Mouse (Mus musculus) frontal cortex, postnatal 10 days (tissue): Measurements from ENCODE around the gene Rabgap1.
"Not testable (repeated sequence)": the region's sequence is repeated elsewhere in the genome, so short reads cannot be mapped to it uniquely, and the experiment has no call there.

Source experiments
- DNase-seq, 2 experiments: peaks; one replicate each; pipeline ENCODE4 v3.0.0; 2022; ENCODE audit warnings: low spot score in 2 of 2, mixed read lengths in 1 of 2

Gene Rabgap1

DNA sequence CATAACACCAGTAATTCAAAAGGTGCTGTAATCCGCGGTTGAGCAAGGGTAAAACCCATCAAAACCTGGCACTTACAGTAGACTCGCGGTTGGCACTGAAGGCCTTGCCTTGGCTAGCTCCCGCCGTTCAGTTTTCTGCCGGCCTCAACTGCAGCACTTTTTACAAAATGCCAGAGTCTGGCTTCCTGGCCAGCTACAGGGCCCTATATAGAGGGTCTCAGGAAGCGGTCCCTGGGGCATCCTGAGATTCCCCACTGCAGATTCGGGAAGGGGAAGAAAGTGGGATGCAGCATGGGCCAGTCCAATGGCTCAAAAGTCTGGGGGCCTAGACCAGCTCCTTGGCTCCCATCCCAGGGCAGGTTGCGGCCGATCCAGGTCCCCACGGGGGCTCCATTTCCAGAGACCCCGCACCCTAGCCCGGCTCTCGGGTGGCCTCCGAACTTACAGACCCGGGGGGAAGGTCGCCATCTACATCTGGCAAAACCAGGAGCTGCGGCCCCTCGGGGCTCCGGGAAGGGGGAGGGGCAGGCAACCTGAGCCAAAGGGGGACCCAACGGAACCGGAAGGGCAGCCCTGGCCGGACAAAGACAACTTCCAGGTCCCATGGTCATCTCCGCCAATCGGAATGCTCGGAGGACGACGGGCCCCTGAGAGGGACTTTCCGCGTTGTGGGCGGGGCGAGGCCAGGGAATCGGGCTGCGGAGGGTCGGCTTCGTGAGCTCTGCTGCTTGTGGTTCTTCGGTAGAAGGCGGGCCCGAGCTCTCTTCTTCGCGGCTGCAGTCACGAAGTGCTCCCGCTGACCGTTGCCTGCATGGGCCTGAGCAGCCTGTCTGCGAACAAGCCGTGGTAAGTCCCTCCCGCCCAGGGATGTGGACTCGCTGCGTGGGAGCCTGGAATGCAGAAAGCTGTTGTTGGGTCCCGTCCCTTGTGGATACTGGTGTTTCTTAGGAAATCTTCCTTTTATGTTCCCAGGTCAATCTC lies at the start of gene Rabgap1, which contains the start of the genes Zbtb26 and Zbtb6:
Gene Rabgap1, plus strand, starts transcription at position 669 of the 981 bp plus-strand sequence.
Gene Zbtb26, minus strand, starts transcription at position 525 of the 981 bp plus-strand sequence.
Gene Zbtb6, minus strand, starts transcription at position 561 of the 981 bp plus-strand sequence.
- DNase-seq = peak; percentile 93 to 94

DNA sequence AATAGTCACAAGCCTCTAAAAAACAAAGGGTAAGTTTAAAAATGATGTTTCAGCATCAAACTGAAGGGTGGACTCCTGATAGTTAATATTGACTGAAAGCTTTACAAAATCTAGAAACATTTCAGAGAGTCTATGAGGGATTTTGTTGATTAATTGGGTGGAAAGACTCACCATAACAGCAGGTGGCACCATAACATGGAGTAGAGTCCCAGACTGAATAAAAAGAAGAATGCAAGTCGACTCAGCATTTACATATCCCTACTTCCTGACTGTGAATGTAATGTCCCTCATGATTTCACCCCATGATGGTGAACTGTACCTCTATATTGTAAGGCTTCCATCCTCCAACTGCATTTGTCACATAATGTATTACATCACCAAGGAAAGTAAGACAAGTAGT lies 47.5 kb upstream of the Rabgap1 start:
- DNase-seq = no peak

DNA sequence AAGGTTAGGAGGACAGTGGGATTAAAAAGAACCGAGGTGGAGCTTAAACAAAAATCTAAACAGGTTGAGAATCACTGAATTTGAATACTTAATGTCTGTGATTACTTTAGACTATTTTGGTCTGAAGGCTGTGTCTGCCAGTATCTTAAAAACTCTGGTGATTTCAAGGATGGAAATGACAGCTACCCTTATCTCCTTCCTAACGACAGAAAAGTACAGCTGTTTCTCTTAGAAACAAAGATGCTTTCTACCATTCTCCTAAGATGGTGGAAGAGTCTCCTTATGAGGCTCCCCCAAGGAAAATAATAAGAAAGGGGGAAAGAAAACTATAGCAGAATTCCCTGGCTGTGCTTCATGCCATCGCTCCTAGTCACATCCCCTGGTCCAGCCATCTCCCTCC lies 21.2 kb upstream of the Rabgap1 start:
- DNase-seq = no peak

DNA sequence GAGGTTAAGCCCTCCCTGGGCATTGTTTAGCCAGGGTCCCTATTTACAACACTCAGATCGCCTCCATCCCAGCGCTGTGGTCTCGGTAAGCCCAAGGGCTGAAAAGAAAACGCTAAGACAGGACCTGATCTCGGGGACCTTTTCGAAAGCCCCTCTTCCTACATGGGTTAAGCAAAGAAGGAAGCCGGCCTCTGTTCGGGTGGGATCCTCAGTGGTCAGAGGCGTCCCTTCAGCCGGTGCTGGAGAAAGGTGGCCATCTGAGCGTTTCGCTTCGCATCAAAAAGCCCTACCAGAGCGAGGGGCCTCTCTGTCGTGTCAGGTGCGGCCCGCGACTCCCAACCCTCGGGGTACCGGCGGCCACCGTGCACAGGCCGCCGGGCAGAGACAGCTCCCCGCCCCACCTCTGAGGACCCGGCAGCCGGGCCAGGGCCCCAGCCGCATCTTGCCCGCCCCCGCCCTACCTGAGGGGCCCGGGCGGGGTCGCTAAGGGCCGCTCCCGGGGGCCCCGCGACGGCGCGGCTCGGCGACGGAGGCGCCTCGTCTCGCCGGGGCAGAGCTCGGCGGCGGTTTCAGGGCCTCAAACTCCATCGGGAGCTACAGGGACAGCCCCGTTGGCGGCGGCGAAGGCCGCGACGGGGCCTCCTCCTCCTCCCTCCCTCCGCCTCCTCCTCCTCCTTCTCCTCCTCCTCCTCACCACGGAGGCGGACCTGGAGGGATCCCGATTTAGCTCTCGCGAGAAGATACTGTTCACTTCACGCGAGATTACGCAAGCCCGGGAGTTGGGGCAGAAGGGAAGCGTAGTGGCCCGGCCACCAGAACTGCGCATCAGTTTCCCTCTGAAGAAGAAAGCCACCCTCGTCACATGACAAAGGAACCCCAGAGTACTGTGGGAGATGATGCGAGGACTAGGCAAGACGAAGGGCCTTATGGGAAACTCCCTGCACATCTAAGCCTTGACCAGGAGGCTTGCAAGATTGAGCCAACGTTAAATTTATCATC lies 20.5 kb upstream of the Rabgap1 start, which contains the start of gene Rc3h2:
Gene Rc3h2, minus strand, starts transcription at position 598 of the 999 bp plus-strand sequence.
- DNase-seq = peak; percentile 96

DNA sequence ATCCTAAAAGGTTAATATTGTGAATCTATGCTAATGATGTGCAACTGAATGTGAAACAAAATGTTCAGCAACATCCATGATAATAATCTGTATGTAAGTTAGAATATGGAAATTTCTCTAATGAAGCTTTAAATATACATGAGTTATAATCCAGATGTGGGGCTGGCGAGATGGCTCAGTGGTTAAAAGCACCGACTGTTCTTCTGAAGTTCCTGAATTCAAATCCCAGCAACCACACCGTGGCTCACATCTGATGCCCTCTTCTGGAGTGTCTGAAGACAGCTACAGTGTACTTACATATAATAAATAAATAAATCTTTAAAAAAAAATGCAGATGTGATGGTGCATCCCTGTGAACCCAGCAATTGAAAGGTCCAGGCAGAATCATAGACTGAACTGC lies 19.4 kb upstream of the Rabgap1 start:
- no peak for DNase-seq

DNA sequence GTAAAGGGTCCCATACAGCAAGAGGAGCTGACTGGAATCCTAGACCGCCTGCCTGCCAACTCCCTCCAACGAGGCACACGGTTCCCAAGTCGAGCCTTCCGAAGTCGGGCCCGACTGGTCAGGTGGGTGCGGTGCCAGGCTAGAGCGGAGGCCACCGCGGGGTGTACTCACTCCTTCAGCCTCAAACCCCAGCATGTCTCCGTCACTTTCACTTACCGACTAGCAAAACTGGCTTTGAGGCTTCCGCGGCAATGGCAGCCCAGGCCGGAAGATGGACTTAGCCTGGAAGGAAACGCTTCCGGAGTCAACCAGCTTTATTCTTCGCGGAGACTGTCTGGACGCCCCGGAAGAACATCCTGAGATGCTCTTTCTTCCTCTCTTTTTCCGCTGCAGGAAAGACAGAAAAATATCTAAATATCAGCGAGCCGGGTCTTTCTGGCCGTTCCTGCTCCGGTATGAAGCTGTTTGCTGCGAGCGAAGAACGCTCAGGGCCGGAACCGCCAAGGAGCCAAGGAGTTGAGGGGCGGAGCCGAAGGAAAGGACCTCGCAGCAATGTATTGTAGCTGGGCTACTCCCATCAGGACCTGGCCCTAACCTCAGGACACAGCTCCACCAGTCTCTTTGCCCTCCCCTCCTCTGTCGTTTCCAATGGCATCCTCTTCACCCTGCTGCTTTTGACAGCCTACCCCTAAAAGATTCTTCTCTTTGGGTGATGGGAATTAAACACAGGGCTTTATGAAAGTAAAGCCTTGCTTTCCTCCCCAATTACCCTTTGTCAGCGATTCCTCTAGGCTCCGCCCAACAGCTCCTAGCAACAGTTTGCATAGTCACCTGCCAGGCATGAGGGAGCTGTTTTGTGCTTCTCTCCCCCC lies 12.2 kb upstream of the Rabgap1 start:
- peak; percentile 75 to 82 for DNase-seq

DNA sequence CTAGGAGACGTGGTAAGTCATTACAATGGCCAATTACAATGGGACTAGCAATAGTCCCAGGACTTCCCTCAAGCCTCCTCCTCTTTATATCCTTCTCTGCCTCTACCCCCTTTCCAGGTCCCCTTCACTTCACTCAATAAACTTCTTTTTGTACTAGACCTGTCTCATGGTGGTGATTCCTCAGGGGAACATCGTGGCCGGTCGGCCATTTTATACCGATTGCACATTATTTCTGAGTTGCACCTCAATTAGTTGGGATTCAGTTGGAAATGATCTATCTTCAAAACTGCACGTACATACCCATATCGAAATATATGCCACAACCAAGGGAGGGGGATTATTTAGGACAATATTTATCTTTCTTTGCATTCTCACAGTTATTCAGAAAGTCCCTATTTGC lies 11.5 kb upstream of the Rabgap1 start:
- DNase-seq = no peak

DNA sequence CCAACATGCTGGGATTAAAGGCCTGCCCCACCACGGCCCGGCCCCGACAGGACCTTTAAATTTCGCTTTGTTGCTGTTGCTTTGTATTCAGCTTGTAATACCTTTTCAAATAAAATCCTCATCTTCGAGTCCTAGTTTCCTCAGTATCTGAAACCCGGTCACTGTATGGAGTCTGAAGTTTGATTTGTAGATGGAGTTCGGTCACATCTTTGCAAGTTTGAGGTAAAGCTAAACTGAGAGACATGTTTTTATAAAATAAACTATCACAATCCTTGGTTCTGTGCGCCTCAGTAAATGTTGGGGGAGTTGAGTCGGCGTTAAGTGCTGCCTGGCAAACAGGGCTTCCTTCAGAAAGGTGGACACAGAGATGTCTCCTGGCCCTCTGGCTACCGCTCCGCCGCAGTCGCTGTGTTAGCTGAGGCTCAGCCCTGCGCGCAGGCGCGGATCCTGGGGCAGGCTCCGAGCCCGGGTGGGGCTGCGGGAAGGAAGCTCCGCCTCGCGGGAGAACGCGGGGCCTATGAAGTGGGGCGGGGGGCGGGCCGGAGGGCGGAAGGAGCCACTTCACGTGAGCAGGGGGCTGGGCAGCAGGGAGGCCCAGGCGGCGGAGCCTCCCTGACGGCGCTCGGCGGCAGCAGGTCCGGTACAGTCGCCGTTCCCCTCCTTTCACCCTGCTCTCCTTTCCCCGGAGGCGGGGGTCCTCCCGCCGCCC lies 8.7 kb downstream of the Rabgap1 start:
- peak; percentile 86 to 91 for DNase-seq

DNA sequence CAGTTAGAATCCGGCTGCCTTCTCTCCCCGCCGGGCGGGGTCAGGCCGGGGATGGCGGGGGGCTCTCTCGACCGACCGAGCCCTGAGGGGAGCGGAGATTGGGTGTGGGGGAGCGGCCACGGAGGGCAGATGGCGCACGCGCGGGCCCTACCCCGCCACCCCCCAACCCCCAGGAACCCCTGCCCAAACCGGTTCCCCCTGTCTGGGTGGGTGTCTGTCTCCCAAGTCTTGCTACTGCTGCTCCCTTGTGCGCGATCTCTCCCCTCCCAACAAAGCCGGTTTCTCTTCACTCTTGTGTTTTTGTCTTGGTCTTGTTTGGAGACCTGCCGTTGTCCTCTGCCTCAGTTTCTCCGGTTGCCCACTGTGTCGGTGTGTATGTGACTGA lies 9.3 kb downstream of the Rabgap1 start:
- DNase-seq = no peak

DNA sequence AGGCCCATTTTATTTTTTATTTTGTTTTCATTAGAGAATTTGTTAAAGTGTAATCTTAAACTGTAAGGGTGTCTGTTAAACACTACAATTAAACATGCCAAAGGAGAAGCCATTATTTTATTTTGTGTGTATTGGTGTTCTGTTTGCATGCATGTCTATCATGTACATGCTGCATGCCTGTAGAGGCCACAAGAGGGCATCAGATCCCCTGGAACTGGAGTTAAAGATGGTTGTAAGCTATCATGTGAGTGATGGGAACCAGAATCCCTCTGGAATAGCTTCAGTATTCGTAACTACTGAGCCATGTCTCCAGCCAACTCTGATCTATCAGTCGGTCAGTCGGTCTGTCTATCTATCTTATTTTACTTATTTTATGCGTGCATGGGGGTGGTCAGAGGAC lies 17.6 kb downstream of the Rabgap1 start:
- DNase-seq = no peak

DNA sequence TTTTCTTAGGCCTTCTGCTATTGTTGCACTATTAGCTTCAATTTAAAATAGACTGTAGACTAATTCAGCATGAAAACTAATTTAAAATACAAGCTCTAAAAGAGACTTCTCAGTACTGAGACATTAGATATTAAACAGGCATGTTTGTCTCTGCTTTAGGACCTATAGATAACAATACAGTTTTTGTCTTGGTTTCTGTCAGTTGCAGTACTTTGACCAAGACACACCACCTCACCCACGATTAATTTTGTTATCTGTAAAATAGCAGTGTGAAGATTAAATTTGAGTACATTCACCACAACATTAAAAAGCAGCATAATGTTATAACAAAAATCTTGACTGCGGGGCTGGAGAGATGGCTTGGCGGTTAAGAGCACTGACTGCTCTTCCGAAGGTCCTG lies 23.2 kb downstream of the Rabgap1 start:
- no peak for DNase-seq

DNA sequence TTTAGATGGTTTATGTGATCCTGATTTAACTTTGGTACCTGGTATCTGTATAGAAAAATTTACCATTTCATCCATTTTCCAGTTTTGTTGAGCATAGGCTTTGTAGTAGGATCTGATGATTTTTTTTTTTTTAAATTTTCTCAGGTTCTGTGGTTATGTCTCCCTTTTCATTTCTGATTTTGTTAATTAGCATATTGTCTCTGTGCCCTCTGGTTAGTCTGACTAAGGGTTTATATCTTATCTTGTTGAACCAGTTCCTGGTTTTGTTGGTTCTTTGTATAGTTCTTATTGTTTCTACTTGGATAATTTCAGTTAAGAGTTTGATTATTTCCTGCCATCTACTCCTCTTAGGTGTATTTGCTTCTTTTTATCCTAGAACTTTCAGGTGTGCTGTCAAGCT lies 36.5 kb downstream of the Rabgap1 start:
- DNase-seq = no peak

DNA sequence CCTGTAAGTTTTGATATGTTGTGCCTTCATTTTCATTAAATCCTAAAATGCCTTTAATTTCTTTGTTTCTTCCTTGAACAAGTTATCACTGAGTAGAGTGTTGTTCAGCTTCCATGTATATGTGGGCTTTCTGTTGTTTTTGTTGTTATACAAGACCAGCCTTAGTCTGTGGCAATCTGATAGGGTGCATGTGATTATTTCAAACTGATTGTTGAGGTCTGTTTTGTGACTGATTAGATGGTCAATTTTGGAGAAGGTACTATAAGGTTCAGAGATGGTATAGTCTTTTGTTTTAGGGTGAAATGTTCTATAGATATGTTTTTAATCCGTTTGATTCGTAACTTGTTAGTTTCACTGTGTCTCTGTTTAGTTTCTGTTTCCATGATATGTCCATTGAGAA lies 37.0 kb downstream of the Rabgap1 start:
- DNase-seq = no peak

DNA sequence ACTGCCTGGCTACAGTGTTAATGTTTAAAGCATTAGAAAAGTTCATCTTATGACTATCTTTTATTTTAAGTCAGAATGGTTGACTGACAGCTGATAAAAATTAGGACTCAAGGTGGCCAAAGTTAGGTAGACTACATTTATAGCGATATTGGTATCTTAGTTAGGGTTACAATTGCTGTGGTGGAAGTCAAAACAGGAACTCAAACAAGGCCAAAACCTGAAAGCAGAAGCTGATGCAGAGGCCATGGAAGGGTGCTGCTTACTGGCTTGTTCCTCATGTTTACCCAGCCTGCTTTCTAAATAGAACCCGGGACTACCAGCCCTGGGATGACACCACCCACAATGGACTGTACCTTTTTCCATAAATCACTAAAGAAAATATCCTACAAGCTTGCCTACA lies 41.1 kb downstream of the Rabgap1 start:
- no peak for DNase-seq

DNA sequence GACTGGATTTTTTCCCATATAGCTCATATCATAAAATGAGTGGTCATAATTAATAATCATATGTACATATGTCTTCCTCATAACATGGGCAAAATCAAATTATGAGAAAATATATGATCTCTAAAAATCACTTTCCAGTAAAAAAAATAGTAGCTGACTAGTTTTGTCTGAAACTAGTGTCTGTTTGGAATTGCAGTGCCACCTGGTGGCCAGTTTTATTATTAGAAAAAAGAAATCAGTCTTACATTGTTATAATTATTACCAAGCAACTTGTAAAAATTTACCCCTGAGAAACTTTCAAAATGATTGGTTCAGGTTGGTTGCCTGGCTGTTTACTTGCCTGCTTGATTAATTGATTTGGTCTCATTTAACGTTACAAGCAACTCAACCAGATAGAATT lies 42.3 kb downstream of the Rabgap1 start:
- no peak for DNase-seq

DNA sequence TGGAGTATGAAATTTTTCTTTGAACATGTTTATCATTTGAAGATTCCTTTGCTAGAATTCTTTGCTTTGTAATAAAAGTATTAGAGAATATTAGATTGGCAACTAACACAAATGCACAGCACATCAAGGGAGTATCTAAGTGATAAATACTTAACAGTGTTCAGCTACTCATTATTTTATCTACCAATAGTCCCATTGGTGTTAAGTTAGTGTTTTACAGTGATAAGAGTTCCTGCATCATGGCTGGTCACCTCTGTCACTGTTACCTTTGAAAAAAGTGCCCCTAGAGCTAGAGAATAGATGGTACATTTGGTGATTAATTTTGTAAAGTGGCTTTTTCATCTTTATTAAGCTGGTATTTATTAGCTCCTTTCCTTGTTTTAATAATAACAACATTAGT lies 43.3 kb downstream of the Rabgap1 start:
- no peak for DNase-seq

DNA sequence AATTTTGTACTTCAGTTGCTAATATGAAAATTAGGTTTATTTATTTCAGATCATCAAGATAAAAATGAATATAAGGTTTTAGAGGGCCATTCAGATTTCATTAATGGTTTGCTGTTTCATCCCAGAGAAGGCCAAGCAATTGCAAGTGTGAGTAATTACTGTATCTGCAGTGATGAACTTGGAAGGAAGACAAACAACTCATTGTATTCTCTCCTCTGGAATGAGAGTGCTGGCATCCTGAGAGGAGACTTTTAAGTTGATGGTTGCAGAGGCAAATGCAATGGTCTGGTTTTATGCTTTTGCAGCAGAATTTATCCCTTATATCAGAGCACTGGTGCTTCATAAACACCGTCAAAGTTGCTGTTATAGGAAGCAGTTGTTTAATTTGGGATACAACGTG lies 45.9 kb downstream of the Rabgap1 start:
- no peak for DNase-seq

DNA sequence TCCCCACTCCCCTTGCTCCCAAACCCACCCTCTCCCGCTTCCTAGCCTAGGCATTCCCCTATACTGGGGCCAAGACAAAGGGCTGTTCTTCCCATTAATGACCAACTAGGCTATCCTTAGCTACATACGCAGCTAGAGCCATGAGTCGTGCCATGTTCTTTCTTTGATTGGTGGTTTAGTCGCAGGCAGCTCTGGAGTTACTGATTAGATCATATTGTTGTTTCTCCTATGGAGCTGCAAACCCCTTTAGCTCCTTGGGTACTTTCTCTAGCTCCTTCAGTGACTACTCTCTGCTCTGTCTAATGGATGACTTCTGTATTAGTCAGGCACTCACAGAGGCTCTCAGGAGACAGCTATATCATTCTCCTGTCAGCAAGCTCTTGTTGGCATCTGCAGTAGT lies 54.2 kb downstream of the Rabgap1 start:
- no peak for DNase-seq

DNA sequence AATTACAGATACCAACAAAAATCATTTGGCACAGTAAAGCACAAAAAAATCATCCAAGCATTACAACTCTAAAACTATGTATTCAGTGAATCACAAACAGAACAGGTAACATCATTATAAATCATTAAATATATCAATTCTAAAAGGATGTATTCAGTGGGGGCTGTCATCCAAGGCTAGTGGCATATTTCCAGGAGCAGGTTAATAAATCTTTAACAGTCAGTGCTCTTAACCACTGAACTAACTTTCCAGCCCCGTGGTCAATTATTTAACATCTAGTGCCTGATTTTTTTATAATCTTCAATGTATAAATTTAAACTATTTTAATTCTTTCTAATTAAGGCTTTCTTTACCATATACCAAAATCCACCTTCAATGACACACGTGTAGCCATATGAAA lies 62.8 kb downstream of the Rabgap1 start:
- not testable (repeated sequence) for DNase-seq

DNA sequence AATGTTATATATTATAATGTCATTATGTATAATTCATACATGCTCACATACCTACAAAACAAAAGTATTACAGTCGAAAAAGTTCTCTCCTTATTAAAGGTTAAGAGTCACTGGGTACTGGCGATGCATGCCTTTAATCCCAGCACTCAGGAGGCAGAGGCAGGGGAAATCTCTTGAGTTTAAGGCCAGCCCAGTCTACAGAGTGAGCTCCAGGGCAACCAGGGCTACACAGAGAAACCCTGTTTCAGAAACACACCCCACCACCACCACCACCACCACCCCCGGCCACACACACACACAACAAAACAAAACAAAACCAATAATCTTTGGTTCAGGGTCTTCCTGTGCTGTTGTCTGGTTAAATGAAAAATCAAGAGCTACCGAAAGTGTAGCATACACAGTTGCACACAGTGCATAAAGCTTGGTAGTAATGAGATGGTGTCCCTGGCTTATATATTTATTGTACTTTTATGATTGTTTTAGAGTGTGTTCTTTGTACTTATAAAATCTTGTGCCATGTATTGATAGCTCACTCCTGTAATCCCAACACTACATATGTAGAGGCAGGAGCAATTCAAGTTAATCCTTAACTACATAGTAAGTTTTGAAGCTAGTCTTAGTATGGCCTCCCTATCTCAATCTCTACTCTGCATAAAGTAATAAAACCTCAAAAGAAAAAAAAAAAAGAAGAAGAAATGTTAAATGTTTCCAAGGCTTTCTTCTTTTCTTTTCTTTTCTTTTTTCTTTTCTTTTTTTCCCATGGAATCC lies 68.2 kb downstream of the Rabgap1 start:
- DNase-seq = no peak
